Mouse (Mus musculus) gastrocnemius, adult 18-20 months (tissue): Measurements from ENCODE around the gene Fbxl17. TPM values are rescaled to one million over a fixed set of nuclear protein-coding genes. Genes with fewer than 3 reads are reported as not detected.

Experiments used
- DNase-seq: peaks from one replicate; pipeline ENCODE4 v3.0.0; 2021; ENCODE audit warnings: low spot score
- total RNA-seq, 2 experiments: library from RNA; stranded (reverse); gene quantifications; 2 replicates each; pipeline ENCODE4 v1.2.3; 2021

Fbxl17 gene
- total RNA-seq, 2 experiments from 2014 or later, result 47.4 to 47.8 TPM

GRCm38 (mm10) chr17:63403801-63404415, 95.9 kb downstream of the Fbxl17 start:
- no peak for DNase-seq

- peak; percentile 62 for DNase-seq
These were observed 96.8 kb downstream of the Fbxl17 start for GRCm38 (mm10) chr17:63402741-63403681.

GRCm38 (mm10) chr17:63402170-63402569, 97.6 kb downstream of the Fbxl17 start:
- DNase-seq, result no peak

GRCm38 (mm10) chr17:63400640-63401039, 99.2 kb downstream of the Fbxl17 start:
- DNase-seq, result no peak

- no peak for DNase-seq
These were observed 100.0 kb downstream of the Fbxl17 start for GRCm38 (mm10) chr17:63399816-63400215.

- DNase-seq, result no peak
These were observed 108.3 kb downstream of the Fbxl17 start for GRCm38 (mm10) chr17:63391506-63391905.

GRCm38 (mm10) chr17:63390951-63391350, 108.9 kb downstream of the Fbxl17 start:
- no peak for DNase-seq

- DNase-seq, result no peak
These were observed 128.8 kb downstream of the Fbxl17 start for GRCm38 (mm10) chr17:63370977-63371376.

GRCm38 (mm10) chr17:63369631-63370310, 130.0 kb downstream of the Fbxl17 start:
- DNase-seq, result no peak

GRCm38 (mm10) chr17:63367476-63367875, 132.3 kb downstream of the Fbxl17 start:
- no peak for DNase-seq

GRCm38 (mm10) chr17:63366045-63366444, 133.8 kb downstream of the Fbxl17 start:
- peak; percentile 38 for DNase-seq

- DNase-seq, result no peak
These were observed 135.2 kb downstream of the Fbxl17 start for GRCm38 (mm10) chr17:63364605-63365004.

- no peak for DNase-seq
These were observed 137.6 kb downstream of the Fbxl17 start for GRCm38 (mm10) chr17:63362196-63362595.

- DNase-seq, result no peak
These were observed 138.1 kb downstream of the Fbxl17 start for GRCm38 (mm10) chr17:63361679-63362078.

GRCm38 (mm10) chr17:63358837-63359236, 141.0 kb downstream of the Fbxl17 start:
- DNase-seq, result no peak

- DNase-seq, result no peak
These were observed 143.6 kb downstream of the Fbxl17 start for GRCm38 (mm10) chr17:63356202-63356601.

GRCm38 (mm10) chr17:63352634-63353195, 147.1 kb downstream of the Fbxl17 start:
- DNase-seq, result no peak

GRCm38 (mm10) chr17:63351682-63352081, 148.1 kb downstream of the Fbxl17 start:
- DNase-seq, result no peak

GRCm38 (mm10) chr17:63350876-63351509, 148.8 kb downstream of the Fbxl17 start:
- no peak for DNase-seq

GRCm38 (mm10) chr17:63344101-63344500, 155.7 kb downstream of the Fbxl17 start:
- DNase-seq, result no peak

- no peak for DNase-seq
These were observed 156.7 kb downstream of the Fbxl17 start for GRCm38 (mm10) chr17:63343076-63343475.
